11 mouse cellular contexts compared by ENCODE assay signal in the genomic region with DNA sequence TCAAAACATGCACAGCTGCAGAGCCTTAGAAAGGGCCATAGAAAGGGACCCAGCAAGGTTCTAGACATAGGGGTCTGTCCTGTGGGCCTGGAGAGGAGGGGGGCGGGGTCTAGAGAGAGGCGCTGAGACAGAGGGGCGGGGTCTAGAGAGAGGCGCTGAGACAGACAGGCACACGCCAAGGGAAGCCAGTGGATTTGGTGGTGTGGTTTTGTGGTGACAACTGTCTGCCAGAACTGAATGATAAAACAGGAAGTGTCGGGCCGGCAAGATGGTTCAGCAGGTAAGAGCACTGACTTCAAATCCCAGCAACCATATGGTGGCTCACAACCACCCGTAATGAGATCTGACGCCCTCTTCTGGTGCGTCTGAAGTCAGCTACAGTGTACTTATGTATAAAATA. TPM values are rescaled to one million over a fixed set of nuclear protein-coding genes. Genes with fewer than 3 reads are reported as not detected.
DNase-seq lines count a peak whose midpoint lies in the region; ATAC-seq and TF ChIP-seq lines count a peak whose summit lies in the region.
"Had no signal": no experiment of that assay in that cellular context is flagged by ENCODE, and none has a peak within 500 bp of the region (broad histone marks: within the 10 kb centered on the region; RNA-seq: fewer than 3 reads in every experiment).

No protein-coding gene starts in this region.

- H3K36me3 ChIP-seq in liver, embryonic 12.5 days: no peaks in the 10 kb centered on the region
- H3K36me3 ChIP-seq in CH12.LX (replicated peaks in 1 of 2; ENCODE audit: control insufficient read depth in 1 of 2, insufficient read depth in 1 of 2, low read length in 1 of 2): no peaks in the 10 kb centered on the region
- no peaks in the 10 kb centered on the region for H3K36me3 ChIP-seq in liver, embryonic 11.5 days (ENCODE audit: control insufficient read depth, insufficient read depth, low read length)
- H3K36me3 ChIP-seq: hindbrain, embryonic 12.5 days had no signal

- no peak overlapping the region for H3K4me3 ChIP-seq in liver, embryonic 12.5 days
- H3K4me3 ChIP-seq in CH12.LX (replicated peaks in 1 of 3; ENCODE audit: low read depth in 2 of 3, low read length in 2 of 3, poor library complexity in 1 of 3): no peak overlapping the region
- H3K4me3 ChIP-seq in liver, embryonic 11.5 days (ENCODE audit: low read depth, low read length): no peak overlapping the region
- H3K4me3 ChIP-seq in left cerebral cortex, adult 2 months: no peak overlapping the region
- H3K4me3 ChIP-seq: hindbrain, embryonic 12.5 days; myocyte had no signal

- intact Hi-C loops in left cerebral cortex, adult 2 months (cut with DNase I): no loop called here

- no peak overlapping the region for H3K27ac ChIP-seq in liver, embryonic 12.5 days
- no peak overlapping the region for H3K27ac ChIP-seq in CH12.LX (ENCODE audit: insufficient read depth, low read depth)
- H3K27ac ChIP-seq in liver, embryonic 11.5 days (ENCODE audit: low read depth, low read length): no peak overlapping the region
- no peak overlapping the region for H3K27ac ChIP-seq in left cerebral cortex, adult 2 months
- H3K27ac ChIP-seq: hindbrain, embryonic 12.5 days had no signal

- TF ChIP-seq RAD21 in CH12.LX (IDR thresholded peaks at IDR 0.05; ENCODE audit: low read depth, low read length): no peak

- in situ Hi-C loops in CH12.LX (cut with MboI; ENCODE audit: low pct_ligation_motif_present, low pct_unique_long_range_greater_than_20kb, low sequenced_read_pairs): no loop called here

- H3K79me2 ChIP-seq in CH12.LX (replicated peaks; ENCODE audit: control insufficient read depth, extremely low read depth, insufficient read depth, poor library complexity, severe bottlenecking): no peaks in the 10 kb centered on the region

- peak; percentile 63 for DNase-seq in liver
- peak; percentile 86 for DNase-seq in CH12.LX (ENCODE audit: extremely low read depth)
- DNase-seq in liver, embryonic 11.5 days (ENCODE audit: low spot score): no peak
- DNase-seq in thymus, adult 18-20 months: peak; percentile 65 to 81
- DNase-seq in left cerebral cortex, adult 18-20 months (ENCODE audit: low spot score in 2 of 2): no peak
- no peak for DNase-seq in left cerebral cortex, adult 2 months (ENCODE audit: extremely low spot score in 1 of 2, low spot score in 2 of 2)
- DNase-seq: gastrocnemius, postnatal 10 days had no signal

- TF ChIP-seq EP300 in CH12.LX (IDR thresholded peaks at IDR 0.05; ENCODE audit: low read length): no peak

- no peak overlapping the region for H3K9ac ChIP-seq in liver, embryonic 12.5 days
- no peak overlapping the region for H3K9ac ChIP-seq in CH12.LX (ENCODE audit: insufficient read depth, low read depth)
- H3K9ac ChIP-seq in liver, embryonic 11.5 days (ENCODE audit: low read depth, low read length): no peak overlapping the region
- H3K9ac ChIP-seq: hindbrain, embryonic 12.5 days had no signal

- 0 out of 2 replicates have a peak, but pooled peaks cover 2% of the 10 kb centered on the region for H3K27me3 ChIP-seq in liver, embryonic 12.5 days (replicated peaks)
- no peaks in the 10 kb centered on the region for H3K27me3 ChIP-seq in CH12.LX (replicated peaks)
- no peaks in the 10 kb centered on the region for H3K27me3 ChIP-seq in liver, embryonic 11.5 days (replicated peaks; ENCODE audit: control insufficient read depth, insufficient read depth, low read length)
- H3K27me3 ChIP-seq: hindbrain, embryonic 12.5 days had no signal

- no peaks in the 10 kb centered on the region for H3K9me3 ChIP-seq in liver, embryonic 12.5 days (replicated peaks)
- peaks cover 5% of the 10 kb centered on the region for H3K9me3 ChIP-seq in CH12.LX (replicated peaks; ENCODE audit: low read length)
- H3K9me3 ChIP-seq in liver, embryonic 11.5 days (ENCODE audit: control insufficient read depth, low read length): no peaks in the 10 kb centered on the region
- H3K9me3 ChIP-seq: hindbrain, embryonic 12.5 days had no signal

- no peak for TF ChIP-seq POLR2A in CH12.LX (IDR thresholded peaks at IDR 0.05; ENCODE audit: low read depth, low read length)

- TF ChIP-seq CTCF in CH12.LX (conservative IDR thresholded peaks at IDR 0.05 in 1 of 2, IDR thresholded peaks at IDR 0.05 in 1 of 2; ENCODE audit: low read depth in 2 of 2, low read length in 2 of 2): peak in 1 of 2 experiments; percentile 17; a peak in 1 of 4 replicates
- TF ChIP-seq CTCF in left cerebral cortex, adult 2 months (IDR thresholded peaks at IDR 0.05): no peak

- no peak; the same call in 1 of the 2 replicates for ATAC-seq in liver, embryonic 12.5 days
- ATAC-seq in liver, embryonic 11.5 days (replicated peaks; ENCODE audit: low FRiP score): peak; percentile 44; the same call in 1 of the 2 replicates
- no peak for ATAC-seq in cerebellum, adult (ENCODE audit: insufficient number of reproducible peaks, low FRiP score, low TSS enrichment)

- no peak overlapping the region for H3K4me2 ChIP-seq in liver, embryonic 12.5 days
- no peak overlapping the region; the same call in 1 of the 2 replicates for H3K4me2 ChIP-seq in CH12.LX (ENCODE audit: insufficient read depth, low read depth, poor library complexity, severe bottlenecking)
- peak overlapping the region; percentile 18; the same call in 1 of the 2 replicates for H3K4me2 ChIP-seq in liver, embryonic 11.5 days
- H3K4me2 ChIP-seq: hindbrain, embryonic 12.5 days had no signal

- H3K4me1 ChIP-seq in liver, embryonic 12.5 days: peaks cover 34% of the 10 kb centered on the region
- peaks cover 3 to 7% of the 10 kb centered on the region in 2 experiments; a peak in 2 of 4 replicates for H3K4me1 ChIP-seq in CH12.LX (ENCODE audit: control insufficient read depth in 1 of 2, insufficient read depth in 2 of 2)
- H3K4me1 ChIP-seq in liver, embryonic 11.5 days (replicated peaks; ENCODE audit: control insufficient read depth, insufficient read depth, low read length): peaks cover 20% of the 10 kb centered on the region

- 13% methylated on average over 10 of the region's 10 CpGs for WGBS in liver, embryonic 12.5 days (ENCODE audit: insufficient replicate concordance)
- WGBS in liver, embryonic 11.5 days: 18% methylated on average over 10 of the region's 10 CpGs

- dilution Hi-C loops in CH12.LX (cut with MboI; ENCODE audit: extremely low pct_ligation_motif_present, extremely low pct_unique_long_range_greater_than_20kb, low sequenced_read_pairs): no loop called here

TF ChIP-seq in CH12.LX, 34 proteins besides CTCF, POLR2A, EP300 and RAD21:
- peak; percentile 27; the same call in 1 of the 2 replicates for TF ChIP-seq BHLHE40 (IDR thresholded peaks at IDR 0.05; ENCODE audit: low read depth, low read length)
- no peak for TF ChIP-seq TCF12 (IDR thresholded peaks at IDR 0.05; ENCODE audit: low read depth, low read length)
- peak; percentile 45; the same call in 1 of the 2 replicates for TF ChIP-seq ELF1 (IDR thresholded peaks at IDR 0.05; ENCODE audit: low read depth, low read length)
- no peak for TF ChIP-seq ZMIZ1 (IDR thresholded peaks at IDR 0.05; ENCODE audit: low read depth, low read length)
TF ChIP-seq in CH12.LX: peak in this region for 2.

RNA-seq across cellular contexts. Expression of a gene that starts 19.1 kb away (rescaled TPM):
- polyA plus RNA-seq in liver, embryonic 12.5 days (2016; fragmentation: Nextera tagmentation; extraction: Ambion mirVana): 26.4 and 28.2 TPM in 2 replicates
- total RNA-seq in CH12.LX (2012; rRNA removed) (2.2 and 2.4 TPM in 2 replicates), CH12.LX (2014; rRNA removed) (1.1 and 1.4 TPM in 2 replicates)
- polyA plus RNA-seq in CH12.LX (2012; ENCODE audit: insufficient read length, low read depth): 2.2 and 3.7 TPM in 2 replicates
- 32.2 and 33.3 TPM in 2 replicates for polyA plus RNA-seq in liver, embryonic 11.5 days (2014; fragmentation: Nextera tagmentation; extraction: Ambion mirVana)
- 1 to 10 TPM; 1.8 to 3.1 TPM for total RNA-seq in left cerebral cortex, adult 18-20 months (2021)
- total RNA-seq in left cerebral cortex, adult 2 months (2021): 1 to 10 TPM; 3.4 to 3.7 TPM

Comparison
In these comparisons a context has a peak if more than half of its experiments do, and no peak if none do; other contexts are left out.
1. DNase-seq: peak in liver (single experiment), CH12.LX (single experiment) and thymus, adult 18-20 months (2 of 2); none in liver, embryonic 11.5 days (single experiment), left cerebral cortex, adult 18-20 months (0 of 2) and left cerebral cortex, adult 2 months (0 of 2).